Mouse (Mus musculus) midbrain, embryonic 12.5 days (tissue): Measurements from ENCODE around the gene 4930447C04Rik. TPM values are rescaled to one million over a fixed set of nuclear protein-coding genes. Genes with fewer than 3 reads are reported as not detected.

ENCODE experiments used
- ATAC-seq: fragments of 200-750 bp; cut with Nextera tagmentation; 2 replicates; pipeline ENCODE4 v1.8.0; 2017; ENCODE audit warnings: low read depth, moderate TSS enrichment, moderate library complexity; ENCODE audit not compliant: low FRiP score
- H3K27ac ChIP-seq: fragments of 300-500 bp; sonication (generic); replicated peaks from 2 replicates; pipeline ENCODE4 v1.5.1; 2016; ENCODE audit warnings: mild to moderate bottlenecking
- H3K27me3 ChIP-seq: fragments of 300-500 bp; sonication (generic); 2 replicates; pipeline ENCODE4 v1.6.1; 2016; ENCODE audit warnings: mild to moderate bottlenecking
- H3K36me3 ChIP-seq: fragments of 300-500 bp; sonication (generic); 2 replicates; pipeline ENCODE4 v1.6.1; 2016
- H3K4me1 ChIP-seq: fragments of 300-500 bp; sonication (generic); 2 replicates; pipeline ENCODE4 v1.6.1; 2016
- H3K4me2 ChIP-seq: fragments of 300-500 bp; sonication (generic); replicated peaks from 2 replicates; pipeline ENCODE4 v1.6.1; 2016; ENCODE audit warnings: mild to moderate bottlenecking, moderate library complexity
- H3K4me3 ChIP-seq: fragments of 300-500 bp; sonication (generic); 2 replicates; pipeline ENCODE4 v1.5.1; 2016; ENCODE audit warnings: mild to moderate bottlenecking
- H3K9ac ChIP-seq: fragments of 300-500 bp; sonication (generic); replicated peaks from 2 replicates; pipeline ENCODE4 v1.6.1; 2016; ENCODE audit warnings: mild to moderate bottlenecking, moderate library complexity
- H3K9me3 ChIP-seq: fragments of 300-500 bp; sonication (generic); 2 replicates; pipeline ENCODE4 v1.6.1; 2016; ENCODE audit warnings: mild to moderate bottlenecking
- WGBS: fragments of 180-500 bp; shearing (Covaris S2); methylation state at CpG from one replicate; pipeline ENCODE4 v1.1.7; 2016; 5-methylcytosine and 5-hydroxymethylcytosine counted together
- polyA plus RNA-seq: library from polyadenylated mRNA; unstranded; fragments of >200 nt; fragmentation: Nextera tagmentation; extraction: Ambion mirVana; gene quantifications from 2 replicates; pipeline ENCODE4 v1.2.1, GENCODE M21; 2016

The 4930447C04Rik gene
- polyA plus RNA-seq, 1 experiment from 2014 or later = 3.2 TPM

GRCm38 (mm10) chr12:72831711-72832432 is 108.7 kb downstream of the 4930447C04Rik start:
- H3K4me1 ChIP-seq = peaks cover 6% of the 10 kb centered on the region
- WGBS = 8% methylated on average over 42 of the region's 42 CpGs
- H3K36me3 ChIP-seq = no peaks in the 10 kb centered on the region
- H3K9ac ChIP-seq = peak overlapping the region; percentile 39
- H3K9me3 ChIP-seq = no peaks in the 10 kb centered on the region
- no peak overlapping the region for H3K27ac ChIP-seq
- peak overlapping the region; percentile 35 for H3K4me3 ChIP-seq
- ATAC-seq = peak; percentile 84
- H3K27me3 ChIP-seq = peaks cover 90% of the 10 kb centered on the region
- H3K4me2 ChIP-seq = peak overlapping the region; percentile 56

Other genes with a start within 250 kb of the 4930447C04Rik start
- 84.1 and 94.4 TPM in 2 replicates for gene Ppm1a, start 183.3 kb downstream of the 4930447C04Rik start, polyA plus RNA-seq
- 0.13 TPM in 1 of 2 replicates, not detected in the other for gene Six6, start 882 bp downstream of the 4930447C04Rik start, polyA plus RNA-seq
- gene Six1, start 113.1 kb upstream of the 4930447C04Rik start, polyA plus RNA-seq = 7.8 and 13.6 TPM in 2 replicates
- gene Six4, start 172.7 kb upstream of the 4930447C04Rik start, polyA plus RNA-seq = 2.0 and 2.4 TPM in 2 replicates
- gene Mnat1, start 182.9 kb upstream of the 4930447C04Rik start, polyA plus RNA-seq = 27.6 and 28.5 TPM in 2 replicates